Mouse (Mus musculus) erythroblast, embryonic 14.5 days (primary cell): Measurements from ENCODE around the gene Vwa2. TPM values are rescaled to one million over a fixed set of nuclear protein-coding genes. Genes with fewer than 3 reads are reported as not detected.

ENCODE experiments used
- H3K27me3 ChIP-seq: 2 replicates; pipeline ENCODE4 v1.6.1; 2012; ENCODE audit warnings: inconsistent platforms; ENCODE audit not compliant: control insufficient read depth
- H3K36me3 ChIP-seq: 2 replicates; pipeline ENCODE4 v1.6.1; 2012; ENCODE audit warnings: mild to moderate bottlenecking, inconsistent platforms; ENCODE audit not compliant: control insufficient read depth
- H3K4me1 ChIP-seq: 2 replicates; pipeline ENCODE4 v1.6.1; 2012; ENCODE audit warnings: inconsistent platforms; ENCODE audit not compliant: control insufficient read depth
- H3K4me3 ChIP-seq: replicated peaks from 2 replicates; pipeline ENCODE3; 2012; ENCODE audit warnings: moderate library complexity, mild to moderate bottlenecking, inconsistent platforms
- H3K9me3 ChIP-seq: 2 replicates; pipeline ENCODE4 v1.6.1; 2012; ENCODE audit warnings: low read length, inconsistent platforms, mixed read lengths; ENCODE audit not compliant: control insufficient read depth
- GATA1 ChIP-seq: IDR thresholded peaks from 2 replicates; pipeline ENCODE4 v1.6.1; 2012; ENCODE audit warnings: low read length, inconsistent platforms, mixed read lengths
- TAL1 ChIP-seq: IDR thresholded peaks from 3 replicates; pipeline ENCODE4 v1.6.1; 2012; ENCODE audit warnings: low read length, inconsistent platforms, mixed read lengths
- polyA plus RNA-seq: library from polyadenylated mRNA; stranded (reverse); fragments of >175 nt; gene quantifications from 2 replicates; pipeline ENCODE4 v1.2.3, GENCODE M21; 2012

Vwa2 gene
- polyA plus RNA-seq, 1 experiment = not detected

DNA sequence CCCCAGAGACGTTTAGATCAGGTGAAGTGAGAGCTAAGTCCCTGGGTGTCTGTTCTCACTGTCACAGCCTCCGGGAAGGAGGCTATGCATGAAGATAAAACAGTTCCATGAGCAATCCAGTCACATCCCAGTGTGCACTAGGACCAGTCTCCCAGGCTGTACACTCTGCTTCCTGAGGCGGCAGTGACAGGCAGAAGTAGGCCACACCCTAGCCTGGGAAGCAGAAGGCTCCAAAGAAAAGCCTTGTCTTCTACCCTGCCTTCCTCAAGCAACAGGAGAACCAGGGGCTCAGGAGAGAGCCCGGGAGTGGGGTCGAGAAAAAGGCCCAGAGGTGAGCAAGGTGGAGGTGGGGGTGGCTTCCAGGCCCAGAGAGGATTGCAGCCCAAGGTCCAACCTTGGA, 47.7 kb downstream of the Vwa2 start:
- H3K4me3 ChIP-seq = no peak overlapping the region
- H3K27me3 ChIP-seq = no peaks in the 10 kb centered on the region
- TF ChIP-seq GATA1 = no peak
- no peaks in the 10 kb centered on the region for H3K4me1 ChIP-seq
- no peaks in the 10 kb centered on the region for H3K36me3 ChIP-seq
- no peaks in the 10 kb centered on the region for H3K9me3 ChIP-seq

DNA sequence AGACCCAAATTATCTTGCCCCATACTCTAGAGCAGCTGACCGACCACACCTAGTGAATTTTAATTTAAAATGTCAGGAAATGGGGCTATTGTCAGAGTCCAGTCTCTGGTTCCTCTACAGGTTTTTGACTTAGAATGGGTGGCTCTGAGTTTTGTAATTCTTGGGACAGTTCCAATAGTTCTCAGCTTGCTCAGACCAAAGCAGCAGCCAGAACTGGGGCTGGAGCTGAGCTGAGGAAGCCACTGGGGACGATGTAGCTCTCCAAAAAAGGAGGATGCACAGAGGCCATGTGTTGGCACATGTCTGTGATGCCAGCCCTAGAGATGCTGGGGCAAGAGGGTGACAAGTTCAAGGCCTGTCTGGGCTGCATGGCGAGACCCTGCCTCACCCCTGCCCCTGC, 55.3 kb downstream of the Vwa2 start:
- H3K4me3 ChIP-seq = no peak overlapping the region
- TF ChIP-seq TAL1 = no peak
- no peak for TF ChIP-seq GATA1
- no peaks in the 10 kb centered on the region for H3K4me1 ChIP-seq
- H3K36me3 ChIP-seq = no peaks in the 10 kb centered on the region
- no peaks in the 10 kb centered on the region for H3K27me3 ChIP-seq
- no peaks in the 10 kb centered on the region for H3K9me3 ChIP-seq

DNA sequence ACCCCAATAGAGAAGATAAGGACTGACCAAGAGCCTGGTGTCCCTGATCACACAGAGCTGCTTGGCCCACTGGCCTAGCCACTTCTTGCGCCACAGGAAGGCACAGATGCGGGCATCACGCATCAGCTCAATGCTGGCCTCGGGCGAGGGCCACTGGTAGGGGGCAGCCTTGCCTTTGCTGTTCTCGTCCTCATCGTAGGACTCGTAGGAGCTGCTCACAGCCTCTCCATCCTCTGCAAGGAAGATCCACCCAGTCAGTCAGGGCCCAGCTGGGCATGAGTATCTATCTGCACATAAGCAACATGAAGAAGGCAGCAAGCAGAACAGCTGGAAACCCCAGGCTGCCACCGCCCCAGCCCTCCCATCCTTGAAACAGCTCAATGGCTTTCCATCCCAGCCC, 56.0 kb downstream of the Vwa2 start:
- Histone ChIP-seq H3K4me1 (no peaks in the 10 kb centered on the region), H3K4me3 (no peak overlapping the region), H3K27me3 (no peaks in the 10 kb centered on the region), H3K36me3 (no peaks in the 10 kb centered on the region), H3K9me3 (no peaks in the 10 kb centered on the region)
- TF ChIP-seq GATA1 (no peak), TAL1 (no peak)

DNA sequence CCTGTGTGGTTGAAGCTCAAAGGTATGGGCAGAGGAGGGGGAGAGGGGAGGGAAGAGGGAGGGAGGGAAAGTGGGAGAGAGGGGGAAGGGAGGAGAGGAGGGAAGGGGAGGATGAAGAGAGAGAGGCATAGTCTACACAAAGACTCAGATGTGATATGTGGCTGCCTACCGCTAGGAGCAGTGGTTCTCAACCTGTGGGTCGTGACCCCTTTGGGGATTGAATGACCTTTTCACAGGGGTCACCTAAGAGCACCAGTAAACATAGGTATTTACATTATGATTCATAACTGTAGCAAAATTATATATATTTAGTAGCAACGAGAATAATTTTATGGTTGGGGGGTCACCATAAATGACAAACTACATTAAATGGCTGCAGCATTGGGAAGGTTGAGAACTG, 59.8 kb downstream of the Vwa2 start:
- Histone ChIP-seq H3K4me3 (no peak overlapping the region), H3K4me1 (no peaks in the 10 kb centered on the region), H3K9me3 (peaks cover 3% of the 10 kb centered on the region; the same call in 1 of the 2 replicates), H3K36me3 (no peaks in the 10 kb centered on the region), H3K27me3 (no peaks in the 10 kb centered on the region)
- no peak for TF ChIP-seq GATA1
- no peak for TF ChIP-seq TAL1

DNA sequence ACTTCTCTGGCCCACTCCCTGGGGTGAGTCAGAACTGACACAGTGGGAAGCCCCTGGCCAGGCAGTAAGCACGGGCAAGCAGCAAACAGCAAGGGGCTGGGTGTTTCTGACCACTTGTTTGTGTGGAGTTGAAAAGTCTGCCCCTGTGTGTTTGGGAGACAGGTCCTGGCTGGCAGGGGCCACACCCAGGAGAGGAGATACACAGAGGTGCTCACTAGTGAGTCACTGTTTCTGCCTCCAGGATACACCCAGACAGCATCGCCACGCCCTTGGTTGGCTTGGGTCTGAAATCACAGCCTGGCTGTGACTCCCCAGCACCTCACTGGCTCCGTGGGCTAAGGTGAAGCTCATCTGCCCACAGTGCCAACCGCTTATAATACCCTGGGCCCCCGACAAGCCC, 61.1 kb downstream of the Vwa2 start:
- Histone ChIP-seq H3K27me3 (no peaks in the 10 kb centered on the region), H3K4me3 (no peak overlapping the region), H3K9me3 (peaks cover 3% of the 10 kb centered on the region; the same call in 1 of the 2 replicates), H3K36me3 (no peaks in the 10 kb centered on the region), H3K4me1 (no peaks in the 10 kb centered on the region)
- TF ChIP-seq GATA1 (no peak), TAL1 (no peak)

DNA sequence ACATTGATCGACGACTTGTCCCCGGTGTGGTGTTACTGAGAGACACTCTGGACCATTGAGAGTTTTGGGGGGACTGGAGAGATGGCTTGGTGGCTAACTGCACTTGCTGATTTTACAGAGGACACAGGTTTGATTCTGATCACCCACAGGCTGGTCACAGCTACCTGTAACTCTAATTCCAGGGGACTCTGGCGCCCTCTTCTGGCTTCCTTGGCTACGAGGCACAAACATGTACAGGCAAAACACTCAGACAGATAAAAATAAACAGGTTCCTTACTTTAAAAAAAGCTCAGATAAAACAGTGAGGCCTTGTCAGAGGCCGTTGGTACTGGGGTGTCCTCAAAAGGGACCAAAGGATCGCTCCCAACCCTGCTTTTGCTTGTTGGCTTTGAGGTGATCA, 61.7 kb downstream of the Vwa2 start:
- no peaks in the 10 kb centered on the region for H3K36me3 ChIP-seq
- no peaks in the 10 kb centered on the region for H3K4me1 ChIP-seq
- no peak for TF ChIP-seq TAL1
- TF ChIP-seq GATA1 = no peak
- H3K4me3 ChIP-seq = no peak overlapping the region
- H3K9me3 ChIP-seq = peaks cover 3% of the 10 kb centered on the region; the same call in 1 of the 2 replicates
- no peaks in the 10 kb centered on the region for H3K27me3 ChIP-seq

DNA sequence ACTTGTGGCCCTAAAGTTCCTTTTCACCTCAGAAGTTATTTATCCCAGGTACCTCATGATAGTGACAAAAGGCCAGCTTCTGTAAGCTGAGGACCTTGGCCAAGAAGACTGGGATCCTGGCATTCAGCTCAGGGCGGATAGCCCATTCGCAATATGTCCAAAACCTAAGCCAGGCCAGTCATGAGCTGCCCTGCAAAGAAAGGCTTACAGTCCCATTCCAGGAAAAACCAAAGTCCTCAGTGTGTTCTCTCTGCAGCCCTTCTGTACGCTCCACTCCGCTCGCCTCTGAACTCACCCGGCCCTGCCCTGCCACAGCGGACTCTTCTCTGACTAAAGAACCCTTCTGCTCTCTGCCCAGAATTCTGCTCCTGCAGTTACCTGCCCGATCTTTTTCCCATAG, 62.2 kb downstream of the Vwa2 start:
- H3K4me3 ChIP-seq = no peak overlapping the region
- no peaks in the 10 kb centered on the region for H3K36me3 ChIP-seq
- peaks cover 3% of the 10 kb centered on the region; the same call in 1 of the 2 replicates for H3K9me3 ChIP-seq
- TF ChIP-seq TAL1 (no peak), GATA1 (no peak)
- H3K4me1 ChIP-seq = no peaks in the 10 kb centered on the region
- H3K27me3 ChIP-seq = no peaks in the 10 kb centered on the region

DNA sequence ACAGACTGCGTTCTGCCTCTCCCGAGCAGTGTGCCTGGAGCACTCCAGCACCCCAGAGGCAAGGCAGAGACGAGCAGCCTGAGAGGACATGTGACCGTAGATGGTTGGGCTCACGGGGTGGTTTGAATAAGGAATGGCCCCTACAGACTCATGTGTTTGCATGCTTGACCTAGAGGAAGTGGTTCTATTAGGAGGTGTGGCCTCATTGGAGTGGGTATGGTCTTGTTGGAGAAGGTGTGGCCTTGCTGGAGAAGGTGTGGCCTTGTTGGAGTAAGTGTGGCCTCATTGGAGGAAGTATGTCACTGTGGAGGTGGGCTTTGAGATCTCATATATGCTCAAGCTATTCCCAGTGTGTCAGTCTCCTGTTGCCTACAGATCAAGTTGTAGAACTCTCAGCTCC, 63.9 kb downstream of the Vwa2 start:
- TF ChIP-seq GATA1 (no peak), TAL1 (no peak)
- Histone ChIP-seq H3K4me3 (no peak overlapping the region), H3K27me3 (no peaks in the 10 kb centered on the region), H3K9me3 (peaks cover 3% of the 10 kb centered on the region; the same call in 1 of the 2 replicates), H3K4me1 (no peaks in the 10 kb centered on the region), H3K36me3 (no peaks in the 10 kb centered on the region)

DNA sequence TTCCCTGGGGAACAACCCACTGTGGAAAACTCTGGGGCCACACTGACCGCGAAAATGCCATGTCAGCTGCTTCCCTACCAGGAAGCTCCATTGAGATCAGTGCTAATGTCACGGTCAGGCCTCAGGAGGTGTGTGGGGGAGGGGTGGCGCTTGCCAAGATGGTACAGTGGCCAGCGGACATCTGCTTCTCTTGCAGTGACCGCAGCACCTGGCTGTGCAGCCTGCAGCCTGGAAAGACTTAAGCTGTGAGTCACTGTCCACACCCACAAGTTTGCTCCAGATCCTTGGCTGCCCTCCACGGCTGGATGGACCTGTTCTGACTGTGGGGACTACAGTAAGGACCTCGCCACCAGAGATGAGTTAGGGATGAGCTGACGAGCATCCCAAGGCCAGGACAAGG, 65.8 kb downstream of the Vwa2 start:
- H3K9me3 ChIP-seq = peaks cover 5% of the 10 kb centered on the region; the same call in 1 of the 2 replicates
- H3K4me3 ChIP-seq = no peak overlapping the region
- no peaks in the 10 kb centered on the region for H3K36me3 ChIP-seq
- no peaks in the 10 kb centered on the region for H3K4me1 ChIP-seq
- H3K27me3 ChIP-seq = no peaks in the 10 kb centered on the region
- no peak for TF ChIP-seq TAL1
- no peak for TF ChIP-seq GATA1

DNA sequence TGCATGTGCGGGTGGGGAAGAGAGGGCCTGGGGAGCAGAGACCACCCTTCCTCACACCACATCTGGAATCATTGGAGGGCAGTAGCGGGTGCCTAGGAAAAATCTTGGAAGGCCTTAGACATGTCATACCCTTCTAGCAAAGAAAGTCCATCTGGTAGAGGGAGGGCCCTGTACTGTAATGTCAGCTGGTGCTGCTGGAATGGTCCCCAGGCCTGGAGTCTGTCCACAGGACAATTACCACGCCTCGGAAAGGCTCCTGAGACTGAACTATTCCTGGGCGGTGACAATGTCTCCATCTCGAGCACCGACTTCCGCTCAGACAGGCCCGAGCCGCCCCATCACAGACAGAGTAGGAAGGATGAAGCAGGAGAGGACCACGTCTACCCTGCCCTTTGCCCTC, 66.5 kb downstream of the Vwa2 start:
- H3K9me3 ChIP-seq = peaks cover 5% of the 10 kb centered on the region; the same call in 1 of the 2 replicates
- H3K4me3 ChIP-seq = no peak overlapping the region
- H3K36me3 ChIP-seq = no peaks in the 10 kb centered on the region
- H3K27me3 ChIP-seq = no peaks in the 10 kb centered on the region
- TF ChIP-seq GATA1 (no peak), TAL1 (no peak)
- no peaks in the 10 kb centered on the region for H3K4me1 ChIP-seq
